Mouse (Mus musculus): Measurements from ENCODE around the gene Ptprc. TPM values are rescaled to one million over a fixed set of nuclear protein-coding genes. Genes with fewer than 3 reads are reported as not detected.
A peak's percentile ranks its signal among the peaks of the same experiment; 100 is the strongest.

The Ptprc gene
- total and polyA plus RNA-seq, 3 experiments: 13.1 to 15.1 TPM; not detected in 1

- peak; percentile 47 for DNase-seq (ENCODE audit: low read depth, low spot score)
- H3K4me3 ChIP-seq (ENCODE audit: control insufficient read depth in 1 of 2, insufficient read depth in 1 of 2, low read depth in 2 of 2, low read length in 2 of 2): peak overlapping the region in 1 of 2 experiments; percentile 39; a peak in 2 of 4 replicates
- no peaks in the 10 kb centered on the region for H3K27me3 ChIP-seq (ENCODE audit: control insufficient read depth in 1 of 2, insufficient read depth in 2 of 2, low read length in 2 of 2)
- peaks cover 11 to 17% of the 10 kb centered on the region in 2 experiments for H3K4me1 ChIP-seq (ENCODE audit: control insufficient read depth in 1 of 2, insufficient read depth in 2 of 2, low read length in 2 of 2)
- TF ChIP-seq UBTF (IDR thresholded peaks at IDR 0.05; ENCODE audit: borderline replicate concordance, insufficient read depth, low read depth, low read length): no peak
- TF ChIP-seq ELF1 (IDR thresholded peaks at IDR 0.05; ENCODE audit: low read depth, low read length): no peak
- no peak for TF ChIP-seq HCFC1 (IDR thresholded peaks at IDR 0.05; ENCODE audit: low read depth, low read length)
- no peak for TF ChIP-seq ETS1 (IDR thresholded peaks at IDR 0.05; ENCODE audit: low read depth, low read length)
- H3K79me2 ChIP-seq (ENCODE audit: control insufficient read depth, insufficient read depth, low read length, poor library complexity): no peaks in the 10 kb centered on the region
- no peak overlapping the region; the same call in 1 of the 2 replicates for H3K9ac ChIP-seq (ENCODE audit: control insufficient read depth, low read depth, low read length, poor library complexity, severe bottlenecking)
- H3K27ac ChIP-seq (ENCODE audit: control insufficient read depth, low read depth, low read length): 0 out of 2 replicates have a peak overlapping the region, but pooled peaks have one; percentile 52
- H3K9me3 ChIP-seq (replicated peaks; ENCODE audit: insufficient read depth, low read length): no peaks in the 10 kb centered on the region
- peaks cover 0 to 25% of the 10 kb centered on the region in 2 experiments; a peak in 2 of 4 replicates for H3K36me3 ChIP-seq (ENCODE audit: control insufficient read depth in 1 of 2, insufficient read depth in 2 of 2, low read length in 2 of 2)
Measured at GRCm38 (mm10) chr1:138137024-138137577, 38.4 kb downstream of the Ptprc start.

GRCm38 (mm10) chr1:138136373-138136779 is 39.1 kb downstream of the Ptprc start:
- peak; percentile 98 for DNase-seq (ENCODE audit: low read depth, low spot score)
- peaks cover 11 to 17% of the 10 kb centered on the region in 2 experiments for H3K4me1 ChIP-seq (ENCODE audit: control insufficient read depth in 1 of 2, insufficient read depth in 2 of 2, low read length in 2 of 2)
- H3K79me2 ChIP-seq (ENCODE audit: control insufficient read depth, insufficient read depth, low read length, poor library complexity): no peaks in the 10 kb centered on the region
- H3K36me3 ChIP-seq (ENCODE audit: control insufficient read depth in 1 of 2, insufficient read depth in 2 of 2, low read length in 2 of 2): peaks cover 0 to 25% of the 10 kb centered on the region in 2 experiments; a peak in 2 of 4 replicates
- peak overlapping the region; percentile 80 for H3K27ac ChIP-seq (ENCODE audit: control insufficient read depth, low read depth, low read length)
- H3K9me3 ChIP-seq (replicated peaks; ENCODE audit: insufficient read depth, low read length): no peaks in the 10 kb centered on the region
- H3K27me3 ChIP-seq (ENCODE audit: control insufficient read depth in 1 of 2, insufficient read depth in 2 of 2, low read length in 2 of 2): no peaks in the 10 kb centered on the region
- H3K9ac ChIP-seq (ENCODE audit: control insufficient read depth, low read depth, low read length, poor library complexity, severe bottlenecking): no peak overlapping the region; the same call in 1 of the 2 replicates
- H3K4me3 ChIP-seq (ENCODE audit: control insufficient read depth in 1 of 2, insufficient read depth in 1 of 2, low read depth in 2 of 2, low read length in 2 of 2): peak overlapping the region; percentile 33 to 39
- TF ChIP-seq POLR2A (IDR thresholded peaks at IDR 0.05; ENCODE audit: control insufficient read depth in 1 of 2, insufficient read depth in 1 of 2, low read depth in 1 of 2, low read length in 2 of 2, poor library complexity in 1 of 2) (peak in 1 of 2 experiments; percentile 26; a peak in 1 of 4 replicates), E2F4 (IDR thresholded peaks at IDR 0.05; ENCODE audit: borderline replicate concordance, low read depth, low read length) (no peak), HCFC1 (IDR thresholded peaks at IDR 0.05; ENCODE audit: low read depth, low read length) (no peak), CHD1 (IDR thresholded peaks at IDR 0.05; ENCODE audit: low read depth, low read length) (no peak), JUND (IDR thresholded peaks at IDR 0.05; ENCODE audit: low read depth, low read length) (no peak), GABPA (IDR thresholded peaks at IDR 0.05; ENCODE audit: low read depth, low read length) (no peak), USF1 (IDR thresholded peaks at IDR 0.05; ENCODE audit: low read depth, low read length) (no peak), MXI1 (IDR thresholded peaks at IDR 0.05; ENCODE audit: low read depth, low read length) (peak; percentile 95), BHLHE40 (IDR thresholded peaks at IDR 0.05; ENCODE audit: borderline replicate concordance, low read depth, low read length) (peak; percentile 68), USF2 (IDR thresholded peaks at IDR 0.05; ENCODE audit: borderline replicate concordance in 1 of 2, insufficient read depth in 1 of 2, low read depth in 1 of 2, low read length in 2 of 2) (no peak), ETS1 (IDR thresholded peaks at IDR 0.05; ENCODE audit: low read depth, low read length) (peak; percentile 80), ZKSCAN1 (IDR thresholded peaks at IDR 0.05; ENCODE audit: low read depth, low read length) (no peak), MEF2A (IDR thresholded peaks at IDR 0.05; ENCODE audit: extremely low read depth, insufficient replicate concordance, low read depth, low read length, poor library complexity, severe bottlenecking) (peak; percentile 78; the same call in 1 of the 2 replicates), SIN3A (IDR thresholded peaks at IDR 0.05; ENCODE audit: low read length) (peak; percentile 89), ELF1 (IDR thresholded peaks at IDR 0.05; ENCODE audit: low read depth, low read length) (peak; percentile 73), MAFK (IDR thresholded peaks at IDR 0.05; ENCODE audit: borderline replicate concordance, low read depth, low read length) (0 out of 2 replicates have a peak, but pooled peaks have one; percentile 5), GATA1 (IDR thresholded peaks at IDR 0.05; ENCODE audit: low read depth, low read length) (peak; percentile 92), EP300 (IDR thresholded peaks at IDR 0.05; ENCODE audit: low read depth in 1 of 2, low read length in 2 of 2) (peak; percentile 81 to 82), POLR2AphosphoS2 (IDR thresholded peaks at IDR 0.05; ENCODE audit: low read length) (no peak), MAX (IDR thresholded peaks at IDR 0.05; ENCODE audit: low read length) (peak; percentile 62; the same call in 1 of the 2 replicates), TCF12 (IDR thresholded peaks at IDR 0.05; ENCODE audit: low read depth, low read length) (peak; percentile 42; the same call in 1 of the 2 replicates), ZNF384 (IDR thresholded peaks at IDR 0.05; ENCODE audit: low read depth, low read length) (no peak), RCOR1 (IDR thresholded peaks at IDR 0.05; ENCODE audit: low read depth, low read length) (peak; percentile 69; the same call in 1 of the 2 replicates), KAT2A (conservative IDR thresholded peaks at IDR 0.05; ENCODE audit: low read depth, low read length) (no peak), ZC3H11A (IDR thresholded peaks at IDR 0.05; ENCODE audit: low read depth, low read length) (no peak), TAL1 (IDR thresholded peaks at IDR 0.05; ENCODE audit: low read length) (no peak), RAD21 (IDR thresholded peaks at IDR 0.05; ENCODE audit: low read depth, low read length) (no peak), SMC3 (IDR thresholded peaks at IDR 0.05; ENCODE audit: low read depth, low read length) (no peak)

Measured in MEL (cell line).